Mouse (Mus musculus) adrenal gland, postnatal 36 days (tissue): ENCODE measurements around the gene Fcrla. TPM values are rescaled to one million over a fixed set of nuclear protein-coding genes. Genes with fewer than 3 reads are reported as not detected.

Source experiments
- DNase-seq, 2 experiments: peaks; one replicate each; pipeline ENCODE4 v3.0.0; 2021; ENCODE audit warnings: mixed read lengths in 1 of 2
- total RNA-seq, 2 experiments: library from RNA; stranded (reverse); gene quantifications; 2 replicates each; pipeline ENCODE4 v1.2.3; 2021

Gene Fcrla
- total RNA-seq, 2 experiments from 2014 or later, result 0.36 TPM; not detected in 1

GRCm38 (mm10) chr1:170889310-170889709 lies 38.1 kb downstream of the Fcrla start:
- no peak for DNase-seq

- DNase-seq, result no peak
Measured at GRCm38 (mm10) chr1:170886044-170886458, 41.3 kb downstream of the Fcrla start.

- peak; percentile 92 to 93 for DNase-seq
Measured at GRCm38 (mm10) chr1:170884978-170885561, 42.3 kb downstream of the Fcrla start, which contains the start of the genes Gm26620 and Dusp12. TSS of gene Gm26620 (plus strand) at chr1:170885065. TSS of gene Dusp12 (minus strand) at chr1:170885540.

DNA sequence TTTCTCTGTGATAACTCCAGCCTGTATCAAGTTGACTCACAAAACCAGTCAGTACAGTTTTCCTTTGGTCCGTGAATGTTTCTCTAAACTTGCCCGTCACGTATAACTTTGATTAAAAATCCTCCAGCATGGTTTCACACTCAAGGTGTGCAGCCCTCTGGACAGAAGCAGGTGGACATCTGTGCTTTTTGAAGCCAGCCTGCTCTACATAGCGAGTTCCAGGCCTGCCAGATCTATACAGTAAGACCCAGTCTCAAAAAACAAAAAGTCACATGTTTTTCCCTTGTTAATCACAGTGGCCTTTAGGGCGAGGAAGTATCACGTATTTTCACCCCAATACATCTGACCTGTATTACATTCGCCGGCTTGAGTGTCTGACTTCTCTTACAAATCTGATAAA lies 43.0 kb downstream of the Fcrla start:
- DNase-seq, result no peak

DNA sequence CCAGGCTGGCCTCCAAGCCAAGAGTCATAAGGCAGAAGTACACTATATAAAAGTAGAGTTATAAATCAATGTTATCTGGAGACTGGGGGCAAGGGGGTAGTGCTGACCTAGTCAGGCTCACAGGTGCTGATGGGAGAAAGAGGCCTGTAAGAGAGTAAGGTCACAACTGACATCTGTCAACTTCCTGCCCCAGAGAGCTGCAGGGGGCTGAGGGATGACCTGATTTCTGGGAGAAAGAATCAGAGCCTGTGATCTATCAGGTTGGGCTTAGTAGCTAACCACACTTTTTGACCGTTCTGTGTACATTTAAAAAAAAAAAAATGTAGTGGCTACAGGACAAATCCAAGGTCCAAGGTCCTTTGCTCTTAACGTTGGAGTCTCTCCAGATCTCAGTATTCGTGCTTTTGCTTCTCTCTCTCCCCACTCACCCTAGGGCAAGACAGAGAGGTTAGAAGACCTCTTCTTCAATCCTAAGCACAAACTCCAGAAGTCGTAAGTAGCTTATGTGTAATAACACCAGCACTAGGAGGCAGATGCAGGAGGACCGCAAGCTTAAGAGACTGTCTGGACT lies 44.4 kb downstream of the Fcrla start:
- DNase-seq, result no peak

- DNase-seq, result peak; percentile 26 to 48
Measured at GRCm38 (mm10) chr1:170876906-170877305, 50.5 kb downstream of the Fcrla start.

- DNase-seq, result no peak
Measured at GRCm38 (mm10) chr1:170875676-170876075, 51.7 kb downstream of the Fcrla start.

GRCm38 (mm10) chr1:170871961-170872360 lies 55.4 kb downstream of the Fcrla start:
- DNase-seq, result no peak

DNA sequence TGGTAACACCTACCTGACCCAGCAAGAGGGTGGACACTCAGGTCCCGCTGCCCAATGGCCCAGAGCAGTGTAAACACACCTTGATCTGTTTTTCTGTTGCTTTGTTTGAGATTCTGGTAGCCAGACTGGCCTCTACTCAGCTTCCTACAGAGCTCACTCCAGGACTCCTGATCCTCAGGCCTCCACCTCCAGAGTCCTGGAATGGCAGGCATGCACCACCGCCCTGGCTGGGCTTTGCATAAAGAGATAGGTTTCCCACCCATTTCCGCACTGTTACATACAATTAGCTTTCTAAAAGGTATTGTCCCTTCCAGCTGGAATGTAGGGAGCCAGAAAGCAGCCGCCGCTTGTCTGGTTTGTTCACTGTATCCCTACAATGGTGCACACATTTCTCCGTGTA lies 56.0 kb downstream of the Fcrla start:
- DNase-seq, result no peak

GRCm38 (mm10) chr1:170868905-170869283 lies 58.5 kb downstream of the Fcrla start:
- no peak for DNase-seq

DNA sequence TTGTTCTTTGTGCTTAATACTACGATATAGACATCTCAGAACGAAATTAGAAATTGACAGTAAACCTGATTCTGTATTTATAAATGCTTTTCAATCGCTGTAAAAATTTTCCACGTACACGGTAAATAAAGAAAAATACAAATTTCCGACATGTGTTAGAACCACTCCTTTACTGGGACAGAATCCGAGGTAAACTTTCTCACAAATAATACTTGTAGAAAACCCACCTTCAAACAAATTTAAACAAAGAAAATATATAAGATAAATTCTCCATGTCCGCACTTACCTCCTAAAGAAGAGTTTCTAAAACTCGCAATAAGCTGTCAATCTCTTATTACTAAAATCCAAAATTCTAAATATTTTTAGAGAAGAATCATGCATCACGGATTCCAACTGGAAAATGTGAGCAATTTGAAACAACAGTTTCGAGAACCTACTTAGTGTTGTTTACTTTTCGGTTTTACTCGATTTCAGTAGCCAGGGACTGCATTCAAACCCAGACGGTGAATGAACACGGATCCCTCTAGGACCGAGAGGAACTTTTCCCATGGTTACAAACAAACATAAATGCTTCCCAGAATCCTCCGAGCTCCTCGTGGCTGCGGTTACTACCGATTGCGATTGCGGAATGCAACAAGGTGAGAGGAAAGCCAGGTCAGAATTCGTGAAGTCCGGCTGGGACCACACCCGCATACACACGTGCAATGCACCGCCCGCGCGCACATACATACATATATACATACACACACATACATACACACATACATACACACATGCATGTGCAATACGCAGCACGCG lies 59.1 kb downstream of the Fcrla start:
- peak; percentile 63 to 75 for DNase-seq

DNA sequence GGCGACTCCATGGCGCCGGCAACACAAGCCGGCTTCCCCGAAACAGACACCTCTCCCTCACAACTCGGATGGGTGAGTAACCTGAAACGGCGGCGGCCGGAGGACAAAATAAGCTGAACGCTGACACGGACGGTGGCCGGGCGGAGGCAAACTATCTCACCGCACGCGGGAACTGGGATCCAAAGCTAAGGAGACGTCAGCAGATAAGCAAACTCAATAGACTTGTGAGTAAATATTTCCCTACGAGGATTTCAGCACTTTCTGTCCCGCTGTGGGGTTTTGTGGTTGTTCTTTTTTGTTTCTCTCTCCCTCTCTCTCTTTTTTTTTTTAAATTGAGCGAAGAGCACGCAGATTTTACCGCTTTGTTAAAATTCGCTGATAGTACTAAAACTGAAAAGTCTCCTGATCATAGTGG lies 59.7 kb downstream of the Fcrla start, which contains the start of gene Atf6:
TSS of gene Atf6 (minus strand) at position 81 of the 415 bp plus-strand sequence.
- peak; percentile 95 to 96 for DNase-seq

Other genes with a start within 250 kb of the Fcrla start
- 10 to 100 TPM; 34.5 to 40.6 TPM for gene Atf6, start 59.8 kb downstream of the Fcrla start, total RNA-seq
- under 1 TPM; 0.53 to 0.95 TPM for gene Gm26620, start 42.5 kb downstream of the Fcrla start, total RNA-seq
- gene Dusp12, start 42.0 kb downstream of the Fcrla start, total RNA-seq, result 10 to 100 TPM; 18.9 to 19.8 TPM
- not detected for gene Fcrlb, start 14.6 kb downstream of the Fcrla start, total RNA-seq
- gene Fcgr2b, start 49.0 kb upstream of the Fcrla start, total RNA-seq, result 1 to 10 TPM; 3.3 to 8.5 TPM
- 1 to 10 TPM; 2.6 to 7.6 TPM for gene Fcgr4, start 91.3 kb upstream of the Fcrla start, total RNA-seq
- gene Fcgr3, start 137.4 kb upstream of the Fcrla start, total RNA-seq, result 10 to 100 TPM; 10.9 to 19.5 TPM
- 1 to 10 TPM; 1.9 to 2.6 TPM for gene Cfap126, start 186.3 kb upstream of the Fcrla start, total RNA-seq
- 100 to 1,000 TPM; 438 to 454 TPM for gene Sdhc, start 223.0 kb upstream of the Fcrla start, total RNA-seq
- gene Mpz, start 223.1 kb upstream of the Fcrla start, total RNA-seq, result 1 to 10 TPM; 1.5 to 1.6 TPM